Mouse (Mus musculus) gastrocnemius, postnatal 10 days (tissue): ENCODE measurements at regions not wholly inside any gene's neighbourhood (a gene's known extent, or its start where the extent isn't known, plus 50 kb on each side); places are given as distances from the start of the nearest gene placed in this dataset.

Experiments
- DNase-seq: peaks from one replicate; pipeline ENCODE4 v3.0.0; 2021; ENCODE audit warnings: mixed read lengths

GRCm38 (mm10) chr13:54285968-54286367 lies 85.2 kb upstream of the Cplx2 start:
- no peak for DNase-seq

GRCm38 (mm10) chr13:54286616-54287015 lies 84.5 kb upstream of the Cplx2 start:
- DNase-seq = no peak

GRCm38 (mm10) chr13:54290066-54290465 lies 81.1 kb upstream of the Cplx2 start:
- no peak for DNase-seq

- no peak for DNase-seq
Observed at GRCm38 (mm10) chr13:54292394-54292793, 78.8 kb upstream of the Cplx2 start.

GRCm38 (mm10) chr13:54293006-54293405 lies 78.1 kb upstream of the Cplx2 start:
- no peak for DNase-seq

GRCm38 (mm10) chr13:54295475-54296259 lies 75.5 kb upstream of the Cplx2 start:
- DNase-seq = no peak

GRCm38 (mm10) chr13:54296260-54296555 lies 74.9 kb upstream of the Cplx2 start:
- DNase-seq = no peak

GRCm38 (mm10) chr13:54298851-54299250 lies 72.3 kb upstream of the Cplx2 start:
- no peak for DNase-seq

- DNase-seq = no peak
Observed at GRCm38 (mm10) chr13:54299295-54299694, 71.9 kb upstream of the Cplx2 start.

- DNase-seq = no peak
Observed at GRCm38 (mm10) chr13:54301110-54301509, 70.0 kb upstream of the Cplx2 start.

- no peak for DNase-seq
Observed at GRCm38 (mm10) chr13:54301677-54302076, 69.5 kb upstream of the Cplx2 start.

GRCm38 (mm10) chr13:54302351-54303070 lies 68.6 kb upstream of the Cplx2 start:
- DNase-seq = peak; percentile 57

GRCm38 (mm10) chr13:54303071-54303924 lies 67.9 kb upstream of the Cplx2 start:
- peak; percentile 73 for DNase-seq

GRCm38 (mm10) chr13:54304251-54304650 lies 66.9 kb upstream of the Cplx2 start:
- no peak for DNase-seq

- no peak for DNase-seq
Observed at GRCm38 (mm10) chr13:54308591-54308990, 62.6 kb upstream of the Cplx2 start.

GRCm38 (mm10) chr13:54309354-54309753 lies 61.8 kb upstream of the Cplx2 start:
- DNase-seq = no peak

GRCm38 (mm10) chr13:54310144-54310543 lies 61.0 kb upstream of the Cplx2 start:
- no peak for DNase-seq

- DNase-seq = no peak
Observed at GRCm38 (mm10) chr13:54311327-54312026, 59.7 kb upstream of the Cplx2 start.

GRCm38 (mm10) chr13:54312405-54313185 lies 58.6 kb upstream of the Cplx2 start:
- DNase-seq = peak; percentile 34

- DNase-seq = no peak
Observed at GRCm38 (mm10) chr13:54315333-54315732, 55.8 kb upstream of the Cplx2 start.

GRCm38 (mm10) chr13:54316907-54317306 lies 54.2 kb upstream of the Cplx2 start:
- DNase-seq = no peak

- DNase-seq = no peak
Observed at GRCm38 (mm10) chr13:54318161-54318560, 53.0 kb upstream of the Cplx2 start.
